Mouse (Mus musculus) hematopoietic stem cell, adult 5-6 weeks (primary cell): ENCODE data around the gene Mydgf. TPM values are rescaled to one million over a fixed set of nuclear protein-coding genes. Genes with fewer than 3 reads are reported as not detected.

Experiments
- ATAC-seq, 2 experiments: fragments of 125-278 bp in 1 of 2; replicated peaks in 1 of 2; 2 replicates each; pipeline ENCODE4 v1.8.0; 2016 to 2017; ENCODE audit warnings: inconsistent platforms in 2 of 2, mild to moderate bottlenecking in 2 of 2, moderate number of reproducible peaks in 2 of 2, low read depth in 1 of 2, moderate TSS enrichment in 1 of 2; ENCODE audit not compliant: low FRiP score in 2 of 2, poor library complexity in 2 of 2, severe bottlenecking in 2 of 2, insufficient read depth in 1 of 2, low TSS enrichment in 1 of 2
- total RNA-seq: library from RNA; stranded (forward); fragments of 172-1452, 232-1000 nt; gene quantifications from 2 replicates; pipeline ENCODE4 v1.2.3, GENCODE M21; 2017

Gene Mydgf
- 21.7 and 31.0 TPM in 2 replicates for total RNA-seq

DNA sequence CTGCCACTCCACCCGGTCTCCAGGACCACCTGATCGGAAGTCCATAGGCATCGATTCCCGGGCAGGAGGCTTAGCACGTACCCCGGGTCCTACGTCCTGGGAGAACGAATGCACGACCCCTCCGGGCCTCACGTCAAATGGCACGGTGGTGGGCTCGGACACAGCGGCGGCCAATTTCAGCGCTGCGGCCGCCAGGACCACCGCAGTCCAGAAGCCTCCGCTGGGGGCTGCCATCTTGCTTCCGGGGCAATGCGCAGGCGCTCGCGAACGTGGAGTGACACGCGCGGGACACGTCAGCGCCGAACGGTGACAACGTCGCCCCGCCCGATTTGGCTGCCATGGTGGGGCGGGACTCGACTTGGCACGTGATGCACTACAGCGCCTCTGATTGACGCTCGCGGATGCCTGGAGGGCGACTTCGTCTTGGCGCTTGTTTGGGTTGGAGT, at the start of gene Mydgf:
Gene Mydgf (minus strand): TSS at position 263 of the 446 bp plus-strand sequence.
- ATAC-seq, result peak; percentile 97

DNA sequence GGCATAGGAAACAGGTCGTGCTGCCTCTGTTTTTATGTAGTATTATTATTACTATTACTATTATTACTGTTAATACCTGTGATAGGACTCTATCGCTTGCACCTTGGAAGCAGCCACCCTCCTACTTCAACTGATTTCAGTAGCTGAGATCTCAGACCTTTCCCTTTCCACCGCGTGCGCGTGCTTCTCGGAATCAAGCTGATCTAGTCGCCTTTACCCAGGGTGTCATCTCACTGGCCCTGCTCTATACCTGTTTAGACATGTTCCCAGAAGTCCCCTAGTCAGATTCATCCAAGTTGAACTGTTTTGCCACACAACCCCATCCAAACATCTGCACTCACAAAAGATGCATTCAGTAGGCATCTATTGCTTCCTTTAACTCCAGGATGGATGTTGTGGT, 49.7 kb upstream of the Mydgf start:
- ATAC-seq, result no peak

DNA sequence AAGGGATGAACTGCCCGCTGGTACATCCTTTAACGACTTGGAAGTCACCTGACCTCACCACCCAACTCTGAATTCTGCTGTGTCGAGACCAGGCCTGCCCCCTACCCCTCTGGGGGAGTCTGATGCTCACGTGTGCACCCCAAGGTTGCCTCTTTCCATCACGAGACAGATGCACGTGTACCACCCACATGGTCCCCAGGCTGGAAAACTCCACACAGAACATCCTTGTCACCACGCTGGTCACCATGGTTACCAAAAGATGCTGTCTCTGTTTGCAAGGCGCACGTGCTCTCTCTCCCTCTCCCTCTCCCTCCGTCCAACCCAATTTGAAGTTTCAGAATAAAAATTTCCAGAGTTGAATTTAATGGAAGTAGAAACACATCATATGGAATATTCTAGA, 46.2 kb upstream of the Mydgf start:
- ATAC-seq, result no peak

DNA sequence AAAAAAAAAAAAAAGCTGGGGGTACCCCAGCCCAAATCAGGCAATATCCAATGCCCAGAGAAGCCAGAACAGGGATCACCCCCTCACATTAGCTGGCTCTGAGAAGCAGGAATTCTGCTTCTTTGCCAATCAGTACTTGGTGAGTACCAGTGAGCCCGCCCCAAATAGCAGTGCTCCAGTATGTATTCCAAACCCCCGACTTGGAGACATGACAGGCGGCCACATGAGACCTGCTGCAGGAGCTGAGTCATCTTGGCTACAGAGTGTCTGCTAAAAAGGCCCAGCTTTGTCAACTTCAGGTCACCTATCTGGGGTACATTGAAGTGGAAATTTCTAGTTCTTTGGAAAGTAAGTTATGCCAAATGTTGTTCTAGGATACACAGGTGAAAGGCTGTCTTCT, 42.8 kb upstream of the Mydgf start:
- no peak for ATAC-seq

DNA sequence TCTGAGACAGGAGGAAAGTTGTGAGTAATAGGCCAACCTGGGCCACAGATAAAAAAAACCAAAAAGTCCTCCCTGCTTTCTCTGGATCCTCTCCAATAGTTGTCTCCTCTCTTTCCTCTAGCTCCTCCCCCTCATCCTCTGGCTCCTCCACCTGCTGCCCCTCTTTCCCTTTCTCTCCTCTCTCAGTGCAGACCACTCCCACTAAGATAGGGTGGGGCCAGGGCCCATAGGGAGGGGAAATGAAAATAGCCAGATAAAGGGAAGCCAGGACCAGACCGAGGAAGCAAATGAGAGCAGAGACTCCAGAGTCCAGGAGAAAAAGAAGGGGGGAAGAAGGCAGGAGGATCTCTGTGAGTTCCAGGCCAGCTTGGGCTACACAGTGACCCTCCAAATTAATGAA, 41.2 kb upstream of the Mydgf start:
- no peak for ATAC-seq

DNA sequence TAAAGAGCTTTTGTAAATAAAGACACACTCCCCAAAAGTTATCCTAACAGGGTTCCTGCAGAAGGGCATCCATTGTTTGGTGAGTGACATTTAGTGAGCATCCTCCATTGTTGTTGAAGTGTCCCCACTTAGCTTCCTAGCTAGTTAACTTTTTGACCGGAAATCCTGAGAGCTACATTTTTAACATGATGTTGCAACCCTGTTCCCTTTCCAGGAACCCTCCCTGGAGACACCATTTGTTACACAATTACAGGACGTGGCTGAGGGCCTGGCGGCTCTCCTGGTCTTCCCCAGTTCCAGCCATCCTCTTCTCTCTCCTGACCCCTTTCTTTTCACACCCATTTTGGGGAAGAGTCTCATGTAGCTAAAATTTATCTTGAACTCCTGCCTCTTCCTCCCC, 36.1 kb upstream of the Mydgf start:
- no peak for ATAC-seq

DNA sequence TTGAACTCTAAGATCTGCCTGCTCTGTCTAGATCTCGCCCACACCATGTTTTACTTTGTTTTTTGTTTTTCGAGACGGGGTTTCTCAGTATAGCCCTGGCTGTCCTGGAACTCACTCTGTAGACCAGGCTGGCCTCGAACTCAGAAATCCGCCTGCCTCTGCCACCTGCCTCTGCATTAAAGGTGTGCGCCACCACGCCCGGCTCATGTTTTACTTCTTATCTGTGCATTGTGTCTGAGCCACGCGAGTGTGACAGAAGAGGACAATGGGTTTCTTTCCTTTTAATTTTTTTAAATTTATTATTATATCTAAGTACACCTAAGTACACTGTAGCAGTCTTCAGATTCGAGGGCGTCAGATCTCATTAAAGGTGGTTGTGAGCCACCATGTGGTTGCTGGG, 35.5 kb upstream of the Mydgf start:
- ATAC-seq, result 0 out of 4 replicates have a peak, but pooled peaks of 1 of the 2 experiments have one; percentile 3

DNA sequence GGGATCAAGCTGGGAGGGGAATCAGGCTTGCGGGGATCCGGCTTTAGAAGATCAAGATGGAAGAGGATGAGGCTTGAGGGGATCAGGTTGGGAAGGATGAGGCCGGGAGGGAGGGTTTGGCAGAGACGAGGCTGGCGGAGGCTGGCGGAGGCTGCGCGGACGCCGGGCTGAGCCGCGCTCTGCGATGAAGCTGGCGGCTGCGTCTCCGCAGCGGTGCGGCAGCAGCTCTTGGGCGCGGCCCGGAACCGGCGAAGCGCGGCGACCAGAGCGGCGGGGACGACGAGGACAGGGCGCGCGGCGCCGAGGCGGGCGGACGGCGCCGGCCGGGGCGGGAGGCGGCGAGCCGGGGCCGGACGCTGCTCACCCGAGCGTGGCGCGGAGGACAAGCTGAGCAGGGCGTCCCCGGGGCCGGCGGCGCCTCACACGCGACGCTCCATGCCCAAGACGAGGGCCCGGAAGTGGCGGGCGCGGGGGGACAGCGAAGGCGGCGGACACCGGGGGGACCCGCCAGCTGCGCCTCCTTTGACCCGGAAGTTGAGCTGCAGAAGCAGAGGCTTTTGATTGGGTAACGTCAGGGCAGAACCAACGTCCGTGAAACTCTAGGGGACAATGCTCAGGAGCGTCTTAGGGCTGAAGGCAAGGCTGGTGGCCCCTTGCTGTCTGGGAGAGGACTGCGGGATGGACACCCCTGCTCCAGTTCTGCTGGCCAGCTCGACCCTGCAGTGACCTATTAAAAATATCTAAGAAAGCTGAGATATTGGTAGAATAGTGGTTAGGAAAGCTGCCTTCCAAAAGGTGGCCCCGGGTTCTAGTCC, 34.9 kb upstream of the Mydgf start, which contains the start of gene Dpp9:
Gene Dpp9 (minus strand): TSS at position 529 of the 815 bp plus-strand sequence.
- ATAC-seq, result peak; percentile 98

DNA sequence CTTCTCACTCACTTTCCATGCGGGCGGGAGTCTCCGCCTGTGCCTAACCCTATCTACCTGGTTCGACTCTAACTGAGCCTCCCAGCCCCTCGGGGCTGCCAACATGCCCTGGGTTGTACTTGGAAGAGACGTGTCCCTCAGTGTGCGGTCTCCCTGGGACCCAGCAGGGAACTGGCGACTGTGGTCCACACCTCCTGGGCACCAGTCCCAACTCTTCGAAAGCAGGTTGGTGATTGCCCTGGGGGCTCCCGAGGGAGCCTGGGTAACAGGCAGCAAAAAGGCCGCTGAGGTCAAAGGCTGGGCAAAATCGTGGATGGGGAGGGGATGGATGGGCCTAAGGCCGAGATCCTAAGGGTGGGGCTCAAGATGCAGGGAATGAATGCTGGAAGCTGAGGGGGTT, 34.0 kb upstream of the Mydgf start:
- no peak for ATAC-seq

DNA sequence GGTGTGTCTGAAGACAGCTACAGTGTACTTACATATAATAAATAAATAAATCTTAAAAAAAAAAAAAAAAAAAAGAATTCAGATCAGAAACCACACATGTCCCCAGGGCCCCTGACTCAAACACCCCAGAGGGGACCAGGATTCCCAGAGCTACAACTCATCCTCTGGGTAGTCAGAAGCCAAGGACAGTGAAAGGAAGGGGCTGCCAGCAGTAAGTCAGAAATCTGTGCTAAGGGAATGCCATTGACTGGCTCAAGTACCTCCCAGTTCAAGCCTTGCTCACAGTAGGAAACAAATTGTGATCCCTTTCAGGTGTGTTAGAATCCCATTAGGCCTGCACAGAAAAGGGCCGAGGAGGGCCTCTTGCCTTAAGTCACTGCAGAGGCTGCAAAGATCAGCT, 30.5 kb upstream of the Mydgf start:
- ATAC-seq, result no peak

DNA sequence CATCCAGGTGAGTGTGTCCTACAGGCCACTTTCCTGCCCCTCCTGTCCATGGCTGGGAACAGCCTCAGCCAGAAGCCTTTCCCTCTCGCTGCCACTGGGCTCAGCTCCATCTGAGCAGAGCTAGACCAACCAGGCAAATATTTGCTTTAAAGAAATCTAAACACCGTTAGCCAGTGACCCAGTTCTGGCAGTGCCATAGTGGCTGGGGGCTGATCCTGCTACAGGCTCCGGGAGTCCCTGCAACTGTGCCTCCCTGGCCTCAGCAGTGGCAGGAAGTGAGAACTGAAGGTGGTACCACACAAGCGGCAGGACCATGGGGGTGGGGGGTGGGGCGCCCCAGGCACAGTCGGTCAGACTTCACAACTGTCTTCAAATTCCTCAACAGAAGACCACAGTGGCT, 29.0 kb upstream of the Mydgf start:
- peak; percentile 38 to 39; a peak in 2 of 4 replicates for ATAC-seq

DNA sequence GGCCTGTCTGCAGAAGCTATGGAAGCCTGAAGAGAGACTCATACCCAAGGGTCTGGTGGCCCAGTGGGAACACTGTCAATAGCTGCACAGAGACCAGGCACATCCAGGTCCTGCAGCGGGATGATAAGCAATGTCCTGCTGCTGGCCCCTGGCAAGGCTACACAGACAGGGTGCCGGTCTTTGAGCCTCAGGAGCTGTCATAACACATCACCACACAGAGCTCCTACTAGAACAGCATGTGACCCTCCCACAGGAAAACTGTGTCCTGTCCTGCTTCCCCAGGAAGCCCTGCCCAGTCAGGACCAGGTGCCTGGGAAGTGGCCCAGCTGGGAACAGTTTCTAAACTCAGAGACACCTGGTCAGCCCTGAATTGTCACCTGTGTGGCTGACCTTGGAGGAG, 27.4 kb upstream of the Mydgf start:
- ATAC-seq, result no peak

DNA sequence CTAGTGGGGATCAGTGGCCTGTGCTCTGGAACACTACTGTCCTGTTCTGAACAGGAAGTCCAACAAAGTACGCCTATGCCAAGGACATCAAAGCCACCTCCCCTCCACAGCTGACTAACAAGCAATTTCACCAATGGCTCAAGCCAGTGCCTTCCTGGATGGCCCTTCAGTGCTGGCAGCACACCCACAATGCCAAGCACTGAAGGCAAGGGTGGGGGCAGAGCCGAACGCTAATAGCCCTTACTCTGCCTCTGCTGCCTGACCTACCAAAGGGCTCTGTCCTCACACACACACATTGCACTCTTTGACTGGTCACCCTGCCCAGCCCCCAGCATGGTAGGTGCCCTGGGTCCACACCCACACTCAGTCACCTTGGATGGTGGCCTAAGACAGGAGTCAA, 25.1 kb upstream of the Mydgf start:
- no peak for ATAC-seq

DNA sequence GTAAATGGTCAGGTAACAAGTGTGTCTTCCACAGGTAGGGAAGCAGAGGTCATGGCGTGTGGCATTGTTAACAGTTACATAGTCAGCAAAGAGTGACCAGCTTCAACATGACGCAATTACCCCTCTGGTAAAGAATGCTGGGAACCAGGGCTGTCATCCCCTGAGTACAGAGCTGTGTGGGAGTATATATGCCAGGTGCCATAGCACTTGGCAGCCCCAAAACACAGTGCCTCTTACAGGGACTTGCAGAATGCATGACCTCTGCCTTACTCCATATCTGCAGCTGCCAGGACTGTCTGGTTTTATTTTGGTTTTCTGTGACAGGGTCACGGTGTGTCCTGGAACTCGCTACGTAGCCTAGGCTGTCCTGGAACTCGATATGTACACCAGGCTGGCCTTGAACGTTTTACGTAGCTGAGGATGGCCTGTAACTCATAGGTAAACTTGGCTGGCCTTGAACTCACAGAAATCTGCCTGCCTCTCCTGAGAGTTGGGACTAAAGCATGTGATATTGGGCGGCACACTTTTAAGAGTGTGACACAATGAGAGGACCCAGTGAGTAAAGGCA, 24.3 kb upstream of the Mydgf start:
- no peak for ATAC-seq

DNA sequence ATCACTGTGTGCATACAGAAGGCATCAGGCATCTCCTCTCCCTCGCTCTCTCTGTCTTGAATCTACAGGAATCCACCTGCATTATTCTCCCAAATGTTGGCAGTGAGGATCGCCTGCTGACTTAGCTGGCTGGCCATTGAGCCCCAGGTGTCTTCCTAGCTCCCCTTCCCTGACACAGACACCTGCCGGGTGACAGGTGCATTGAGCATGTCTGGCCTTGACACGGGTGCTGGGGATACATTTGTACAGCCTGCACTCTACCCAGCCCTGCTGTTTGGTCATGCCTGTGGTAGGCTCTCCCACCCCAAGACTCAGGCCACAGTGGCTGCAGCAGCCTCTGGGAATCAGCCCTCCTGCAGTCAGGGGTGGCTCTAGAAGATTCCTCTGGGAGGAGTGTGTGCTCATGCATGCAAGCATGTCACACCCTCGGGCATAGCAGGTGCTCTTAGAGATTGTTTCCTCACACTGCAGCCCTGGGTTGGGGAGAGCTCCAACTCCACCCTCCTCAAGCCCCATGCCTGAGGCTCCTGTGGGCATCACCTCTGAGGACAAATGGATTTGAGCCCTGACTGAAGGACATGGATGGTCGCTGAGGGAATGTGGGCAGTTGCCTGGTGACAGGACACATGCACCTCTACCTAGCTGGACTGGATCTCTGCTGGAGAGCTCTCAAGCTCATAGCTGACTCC, 23.4 kb upstream of the Mydgf start:
- no peak for ATAC-seq

DNA sequence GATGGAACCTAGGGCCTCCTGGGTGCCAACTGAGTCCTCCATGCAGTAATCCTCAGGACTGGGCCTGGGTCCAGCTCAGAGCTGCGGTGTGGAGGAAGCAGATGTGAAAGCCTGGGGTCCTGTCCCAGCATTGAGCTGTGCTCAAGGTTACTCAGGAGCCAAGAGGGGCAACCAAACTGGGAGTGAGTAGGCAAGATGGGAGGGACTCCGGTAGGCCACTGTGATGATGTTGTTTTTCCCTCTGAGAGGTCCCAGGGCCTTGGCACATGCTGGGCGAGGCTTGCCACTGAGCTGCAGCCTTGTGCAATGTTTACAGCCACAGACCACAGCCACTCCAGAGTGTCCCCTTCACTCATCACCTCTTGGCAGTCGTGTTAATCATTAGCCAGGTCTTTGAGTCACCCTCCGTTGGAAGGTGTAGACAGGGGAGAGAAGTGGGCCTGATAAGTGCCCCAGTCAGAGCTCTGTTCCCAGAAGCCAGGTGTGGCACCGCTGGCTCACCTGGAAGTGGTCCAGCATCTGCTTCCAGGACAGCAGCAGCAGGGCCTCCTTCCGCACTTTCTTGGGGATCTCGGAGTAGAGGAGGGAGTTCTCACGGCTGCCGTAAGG, 22.7 kb upstream of the Mydgf start:
- no peak for ATAC-seq

DNA sequence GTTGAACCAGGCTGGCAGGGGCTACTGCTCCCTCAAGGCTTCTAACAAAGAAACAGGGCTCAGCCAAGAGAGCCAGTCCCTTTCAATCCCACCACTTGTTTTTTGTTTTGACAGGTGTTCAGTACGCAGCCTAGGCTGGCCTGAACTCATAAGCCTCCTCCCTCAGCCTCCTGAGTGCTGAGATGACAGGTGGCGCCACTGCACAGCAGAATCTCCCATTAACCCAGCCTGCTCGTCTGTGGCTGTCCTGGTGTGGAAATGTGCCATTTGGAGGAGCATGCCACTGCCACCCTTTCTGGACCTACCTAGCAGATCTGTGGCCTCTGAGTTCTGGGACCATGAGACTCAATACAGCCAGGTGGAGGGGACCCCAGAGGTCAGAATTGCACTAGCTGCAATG, 20.0 kb upstream of the Mydgf start:
- ATAC-seq, result no peak

DNA sequence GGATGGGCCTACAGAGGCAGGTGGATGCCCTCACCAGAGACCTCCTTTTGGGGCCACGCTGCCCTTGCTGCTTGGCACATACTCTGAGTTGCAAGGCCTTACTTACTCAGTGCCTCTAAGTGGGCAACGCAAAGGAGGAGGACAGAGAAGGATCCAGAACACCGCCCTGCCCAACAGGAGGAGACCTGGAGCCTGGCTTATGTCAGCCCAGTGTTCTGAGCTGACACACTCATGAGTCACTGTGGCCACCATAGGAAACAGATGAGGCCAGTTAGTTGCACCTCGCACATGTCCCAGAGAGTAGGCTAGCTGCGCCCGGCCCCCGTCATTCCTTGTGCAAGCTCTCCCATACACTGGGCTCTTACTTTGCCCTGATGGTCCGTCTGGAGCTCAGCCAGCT, 18.8 kb upstream of the Mydgf start:
- no peak for ATAC-seq
